Mouse (Mus musculus) CH12F3 (cell line): ENCODE results near the gene Pdia2.
"Not testable (repeated sequence)": the region's sequence is repeated elsewhere in the genome, so short reads cannot be mapped to it uniquely, and the experiment has no call there.

Source experiments
- in situ Hi-C: fragments of 300-500 bp; cut with MboI; formaldehyde crosslinking; loops from 2 replicates; pipeline ENCODE4 v1.14.3; 2020; ENCODE audit warnings: low sequenced_read_pairs

Gene Pdia2

DNA sequence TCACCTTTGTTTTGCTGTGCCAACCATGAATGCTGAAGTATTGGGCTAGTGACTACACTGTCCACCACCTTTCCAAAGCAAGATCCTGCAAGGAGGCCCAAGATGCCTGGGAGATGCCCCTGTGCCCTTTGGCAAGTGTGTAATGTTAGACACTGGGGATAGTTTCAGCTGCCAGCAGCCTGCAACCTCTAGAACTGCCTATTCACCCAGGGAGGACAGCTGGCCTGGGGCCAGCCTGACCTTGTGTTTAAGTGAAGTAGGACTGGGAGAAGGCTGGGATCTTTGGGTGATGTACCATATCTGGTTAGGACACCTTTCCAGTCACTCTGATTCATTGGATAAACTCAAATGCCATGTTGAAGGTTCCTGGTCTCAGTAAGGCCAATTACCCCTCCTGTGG is 3.1 kb upstream of the Pdia2 start:
- in situ Hi-C loops = no loop called here

DNA sequence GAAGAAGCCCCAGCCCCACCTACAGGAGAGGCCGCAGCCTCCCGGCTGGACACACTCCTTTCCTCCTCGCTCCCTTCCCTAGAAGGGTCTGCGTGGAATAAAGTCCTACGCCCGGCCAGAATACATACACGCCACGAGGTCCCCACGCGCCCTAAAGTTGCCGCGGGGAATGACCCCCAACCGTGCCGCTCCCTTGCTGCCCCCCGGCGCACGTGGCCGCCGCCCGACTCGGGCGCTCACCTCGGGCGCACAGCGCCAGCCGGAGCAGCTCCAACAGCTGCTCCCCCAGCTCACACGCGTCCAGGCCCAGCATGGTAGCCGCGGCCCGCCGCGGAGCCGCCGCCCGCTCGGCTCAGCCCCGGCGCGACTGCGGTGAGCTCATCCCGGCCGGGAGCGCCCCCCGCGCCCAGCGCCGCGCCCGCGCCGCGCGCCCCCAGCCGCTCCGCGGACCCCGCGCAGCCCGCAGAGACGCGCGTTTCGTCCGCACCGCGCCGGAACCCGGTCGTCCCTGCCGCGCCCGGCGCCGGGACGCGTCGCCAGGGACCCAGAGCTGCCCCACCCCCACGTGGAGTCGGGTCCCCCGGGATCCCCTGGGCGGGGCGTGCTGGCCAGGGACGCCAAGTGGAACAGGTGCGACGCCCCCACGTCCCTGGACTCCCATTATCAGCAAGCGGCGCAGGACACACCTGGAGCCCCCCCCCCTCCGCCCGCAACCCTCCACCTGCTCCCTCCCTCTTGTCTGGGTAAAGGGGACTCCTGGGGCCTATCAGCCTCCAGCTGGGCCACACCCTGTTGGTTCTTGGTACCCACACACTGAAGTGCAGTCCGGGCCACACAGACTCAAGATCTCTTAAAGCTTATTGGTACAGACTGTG is 2.2 kb upstream of the Pdia2 start:
- in situ Hi-C loops = no loop called here

DNA sequence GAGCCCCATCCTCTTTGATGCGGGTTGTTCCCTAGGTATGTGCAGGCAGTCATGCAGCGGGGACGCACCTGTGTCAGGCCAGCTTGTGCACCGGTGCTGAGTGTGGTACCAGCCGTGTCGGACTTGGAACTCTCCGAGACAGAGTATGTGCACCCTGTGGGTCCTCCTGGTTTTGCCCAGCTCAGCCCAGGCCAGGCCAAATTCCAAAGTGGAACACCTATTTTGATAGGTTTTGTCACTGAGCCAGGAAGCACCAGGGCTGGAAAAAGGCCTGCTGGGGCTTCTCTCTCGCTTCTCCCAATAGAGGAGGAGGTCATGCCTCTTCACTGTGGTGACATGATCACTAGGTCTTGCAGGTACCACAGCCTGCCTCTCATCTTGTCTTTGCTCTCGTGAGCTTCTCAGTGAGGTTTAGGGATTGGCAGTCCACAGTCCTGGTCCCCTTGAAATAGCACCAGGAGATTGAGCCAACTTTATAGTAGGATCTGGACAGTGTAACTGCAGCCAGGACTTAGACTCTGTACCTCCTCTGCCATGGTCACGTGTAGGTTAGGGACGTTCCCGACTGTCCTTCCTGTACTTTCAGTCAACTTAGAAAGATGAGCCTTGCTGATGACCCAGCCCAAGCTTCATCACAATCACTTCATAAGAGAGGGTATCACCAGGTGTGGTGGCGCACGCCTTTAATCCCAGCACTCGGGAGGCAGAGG is 6.3 kb downstream of the Pdia2 start:
- in situ Hi-C loops = no loop called here

DNA sequence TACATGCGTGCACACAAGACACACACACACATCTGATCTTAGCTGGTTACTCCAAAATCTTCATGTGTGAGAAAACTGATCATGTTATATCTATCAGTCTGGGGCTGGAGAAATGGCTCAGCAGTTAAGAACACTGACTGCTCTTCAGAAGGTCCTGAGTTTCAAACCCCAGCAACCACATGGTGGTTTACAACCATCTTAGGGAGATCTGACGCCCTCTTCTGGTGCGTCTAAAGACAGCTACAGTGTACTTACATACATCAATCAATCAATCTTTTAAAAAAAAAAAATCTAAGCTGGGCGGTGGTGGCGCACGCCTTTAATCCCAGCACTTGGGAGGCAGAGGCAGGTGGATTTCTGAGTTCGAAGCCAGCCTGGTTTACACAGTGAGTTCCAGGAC is 7.4 kb downstream of the Pdia2 start:
- in situ Hi-C loops = not testable (repeated sequence)

DNA sequence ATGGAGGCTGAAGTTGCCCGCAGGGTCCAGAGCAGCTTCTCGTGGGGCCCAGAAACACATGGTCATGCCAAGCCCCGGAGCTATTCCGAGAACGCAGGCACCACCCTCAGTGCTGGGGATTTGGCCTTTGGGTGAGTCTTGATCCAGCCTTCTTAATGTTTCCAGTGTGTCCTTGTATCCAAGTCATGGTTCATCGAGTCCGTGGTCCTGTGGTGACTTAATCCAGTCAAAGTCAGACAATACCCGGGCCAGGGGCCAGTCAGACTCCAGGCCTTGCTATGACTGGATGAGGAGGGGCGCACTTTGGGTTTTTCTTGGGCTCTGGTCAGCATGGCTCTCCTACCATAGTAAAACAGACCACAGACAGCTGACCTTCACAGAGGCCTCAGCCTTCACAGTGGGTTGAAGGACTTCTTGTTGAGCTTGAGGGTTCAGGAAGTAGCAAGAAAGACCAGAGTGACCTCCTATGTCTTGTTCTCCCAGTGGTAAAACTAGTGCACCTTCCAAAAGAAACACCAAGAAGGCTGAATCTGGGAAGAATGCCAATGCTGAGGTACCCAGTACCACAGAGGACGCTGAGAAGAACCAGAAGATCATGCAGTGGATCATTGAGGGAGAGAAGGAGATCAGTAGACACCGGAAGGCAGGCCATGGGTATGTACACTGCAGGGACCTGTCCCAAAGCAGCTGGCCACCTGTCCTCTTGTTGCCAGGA is 10.6 kb downstream of the Pdia2 start:
- in situ Hi-C loops = no loop called here

DNA sequence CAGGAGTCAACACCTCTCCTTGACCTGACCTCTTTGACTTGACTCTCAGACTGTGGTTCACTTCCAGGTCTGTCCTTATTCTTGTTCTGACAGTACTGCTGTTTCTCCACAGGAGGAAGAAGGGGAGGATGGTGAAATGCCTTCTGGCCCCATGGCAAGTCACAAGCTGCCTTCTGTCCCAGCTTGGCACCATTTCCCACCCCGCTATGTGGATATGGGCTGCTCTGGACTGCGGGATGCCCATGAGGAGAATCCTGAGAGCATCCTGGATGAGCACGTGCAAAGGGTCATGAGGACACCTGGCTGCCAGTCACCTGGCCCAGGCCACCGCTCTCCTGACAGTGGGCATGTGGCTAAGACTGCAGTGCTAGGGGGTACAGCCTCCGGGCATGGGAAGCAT is 11.3 kb downstream of the Pdia2 start:
- in situ Hi-C loops = no loop called here

DNA sequence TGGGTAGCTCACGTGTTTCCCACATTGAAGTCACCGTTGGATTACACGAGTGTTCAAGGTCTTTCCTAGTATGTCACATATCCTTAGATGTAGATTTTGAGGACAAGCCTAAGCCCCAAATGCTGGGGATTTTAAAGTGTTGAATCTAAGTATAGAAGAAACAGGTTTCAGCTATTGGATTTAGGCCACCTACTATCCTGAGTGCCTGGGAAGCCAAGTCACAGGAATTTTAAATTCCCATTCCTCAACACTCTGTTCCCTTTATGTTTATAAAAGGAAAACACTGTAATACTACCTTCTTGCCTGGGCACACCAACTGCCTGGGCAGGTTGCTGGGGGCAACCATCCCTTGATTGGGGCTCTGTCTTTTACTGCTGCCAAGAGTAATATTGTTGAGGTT is 17.7 kb downstream of the Pdia2 start:
- in situ Hi-C loops = no loop called here

DNA sequence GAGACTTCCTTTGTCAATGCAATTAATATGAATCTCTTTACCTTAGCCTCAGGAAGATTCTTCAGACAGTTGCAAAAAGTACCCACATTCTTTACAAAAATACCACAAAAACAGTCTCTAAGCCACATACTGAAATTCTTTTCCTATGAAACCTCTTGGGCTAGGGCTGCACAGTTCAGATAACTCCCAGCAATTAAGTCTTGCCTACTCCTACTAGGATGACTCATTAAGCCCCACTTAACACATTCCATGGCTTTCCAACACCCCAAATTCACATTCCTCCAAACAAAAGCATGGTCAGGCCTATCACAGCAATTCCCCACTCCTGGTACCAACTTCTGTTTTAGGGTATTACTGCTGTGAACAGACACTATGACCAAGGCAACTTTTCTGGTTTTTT is 20.3 kb downstream of the Pdia2 start:
- in situ Hi-C loops = no loop called here

DNA sequence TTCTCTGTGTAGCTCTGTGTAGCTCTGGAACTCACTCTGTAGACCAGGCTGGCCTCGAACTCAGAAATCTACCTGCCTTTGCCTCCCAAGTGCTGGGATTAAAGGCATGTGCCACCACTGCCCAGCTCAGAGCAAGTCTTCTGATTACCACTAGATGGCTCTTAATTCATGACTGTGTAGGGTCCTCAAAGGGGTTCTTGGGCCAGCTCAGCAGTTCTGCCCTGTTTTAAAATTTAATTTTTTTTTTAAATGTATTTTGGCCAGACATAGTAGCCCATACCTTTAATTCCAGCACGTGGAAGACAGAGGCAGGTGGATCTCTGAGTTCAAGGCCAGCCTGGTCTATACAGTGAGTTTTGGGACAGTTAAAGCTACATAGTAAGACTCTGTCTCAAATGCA is 23.6 kb downstream of the Pdia2 start:
- in situ Hi-C loops = not testable (repeated sequence)

DNA sequence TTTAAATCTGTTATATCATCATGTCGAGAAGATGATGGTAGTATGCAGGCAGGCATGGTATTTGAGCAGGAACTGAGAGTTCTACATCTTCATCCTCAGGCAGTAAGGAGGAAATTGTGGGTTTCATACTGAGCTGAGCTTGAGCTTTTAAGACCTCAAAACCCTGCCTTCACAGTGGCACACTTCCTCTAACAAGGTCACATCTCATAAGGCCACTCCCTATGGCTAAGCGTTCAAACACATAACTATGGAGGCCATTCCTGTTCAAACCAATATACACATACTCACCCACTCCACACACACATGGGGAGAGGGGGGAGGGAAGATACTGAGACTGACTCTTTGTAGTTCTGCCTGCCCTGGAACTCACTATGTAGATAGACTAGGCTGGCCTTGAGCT is 30.8 kb downstream of the Pdia2 start:
- in situ Hi-C loops = no loop called here

DNA sequence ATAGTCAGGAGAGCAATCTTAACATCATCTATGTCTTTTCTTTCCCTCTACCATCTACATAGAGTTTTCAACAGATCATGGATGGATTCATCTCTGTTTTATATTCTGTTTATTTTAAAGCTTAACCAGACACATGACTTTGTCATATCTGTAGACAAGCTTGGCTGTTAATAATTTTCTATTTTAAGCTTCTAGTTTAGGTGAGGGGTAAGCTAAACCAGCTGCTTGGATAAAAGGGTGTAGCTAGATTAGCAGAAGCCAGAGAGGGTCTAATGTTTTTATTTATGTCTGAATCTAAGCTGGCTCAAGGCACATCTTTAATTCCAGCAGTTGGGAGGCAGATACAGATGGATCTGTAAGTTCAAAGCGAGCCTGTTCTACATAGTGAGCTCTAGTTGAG is 36.2 kb downstream of the Pdia2 start:
- in situ Hi-C loops = no loop called here

DNA sequence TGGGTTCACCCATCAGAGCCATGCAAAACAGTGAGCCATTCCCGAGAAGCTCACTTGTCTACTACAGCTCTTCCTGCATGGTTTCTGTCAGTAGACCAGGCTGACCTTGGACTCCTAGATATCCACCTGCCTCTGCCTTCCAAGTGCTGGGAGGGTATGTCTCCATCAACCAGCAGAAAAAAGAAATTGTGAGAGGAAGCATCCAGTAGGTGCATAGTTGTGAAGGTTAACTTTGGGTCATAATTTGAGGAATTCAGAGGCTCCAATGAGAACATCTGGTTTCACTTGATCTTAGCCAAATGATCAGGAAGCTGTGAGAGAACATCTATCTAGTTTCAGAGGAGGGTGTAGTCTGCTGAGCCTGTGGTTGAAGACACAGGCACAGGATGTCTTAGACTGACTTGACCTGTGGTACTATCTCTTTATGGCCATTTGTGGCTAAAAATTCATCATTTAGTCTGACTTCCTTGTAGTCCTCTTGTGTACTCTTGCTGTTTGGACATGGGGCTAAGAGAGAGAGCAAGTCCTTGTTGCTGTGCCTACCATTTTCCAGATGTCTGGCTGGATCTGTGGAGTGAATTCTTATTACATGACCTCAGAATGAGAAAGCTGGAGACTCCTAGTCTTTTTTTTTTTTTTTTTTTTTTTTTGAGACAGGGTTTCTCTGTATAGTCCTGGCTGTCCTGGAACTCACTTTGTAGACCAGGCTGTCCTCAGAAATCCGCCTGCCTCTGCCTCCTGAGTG is 46.8 kb downstream of the Pdia2 start:
- in situ Hi-C loops = no loop called here

DNA sequence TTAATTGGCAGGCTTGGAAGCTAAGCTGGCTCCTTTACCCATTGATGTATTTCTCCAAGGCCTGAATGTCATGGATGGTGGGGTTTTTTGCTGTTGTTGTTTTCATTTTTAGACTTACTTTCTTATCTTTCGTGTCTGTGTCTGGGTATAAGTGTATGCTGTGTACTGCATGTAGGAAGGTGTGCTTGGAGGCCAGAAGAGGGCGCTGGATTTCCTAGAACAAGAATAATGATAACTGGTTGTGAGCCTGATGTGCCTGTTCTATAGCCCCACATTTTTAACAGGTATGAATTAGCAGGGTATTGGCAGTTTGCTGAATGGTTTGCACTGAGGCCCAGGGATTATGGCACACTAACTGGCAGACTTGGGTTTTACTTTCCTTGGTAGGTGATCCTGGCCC is 49.8 kb downstream of the Pdia2 start:
- in situ Hi-C loops = no loop called here
